Mouse (Mus musculus): ENCODE measurements around the gene Krtap6-2.

The Krtap6-2 gene

DNA sequence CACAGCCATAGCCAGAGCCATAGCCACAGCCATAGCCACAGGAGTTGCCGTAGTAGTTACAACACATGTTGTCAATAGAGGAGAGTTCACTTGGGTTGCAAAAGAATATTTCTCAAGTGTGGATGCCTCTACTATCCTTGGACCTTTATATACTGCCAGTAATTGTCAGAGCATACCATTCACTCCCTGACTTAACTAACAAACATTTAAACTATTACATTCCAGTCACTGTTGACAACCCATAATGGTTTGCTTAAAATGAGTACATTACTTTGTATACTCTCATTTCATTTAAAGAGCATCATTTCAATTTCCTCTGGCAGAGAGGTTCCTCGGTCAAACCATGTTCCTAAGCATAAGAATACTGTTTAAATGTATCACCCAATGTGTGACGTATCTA is at the start of gene Krtap6-2:
Gene Krtap6-2 (minus strand): TSS at position 101 of the 400 bp plus-strand sequence.
- DNase-seq = no peak

DNA sequence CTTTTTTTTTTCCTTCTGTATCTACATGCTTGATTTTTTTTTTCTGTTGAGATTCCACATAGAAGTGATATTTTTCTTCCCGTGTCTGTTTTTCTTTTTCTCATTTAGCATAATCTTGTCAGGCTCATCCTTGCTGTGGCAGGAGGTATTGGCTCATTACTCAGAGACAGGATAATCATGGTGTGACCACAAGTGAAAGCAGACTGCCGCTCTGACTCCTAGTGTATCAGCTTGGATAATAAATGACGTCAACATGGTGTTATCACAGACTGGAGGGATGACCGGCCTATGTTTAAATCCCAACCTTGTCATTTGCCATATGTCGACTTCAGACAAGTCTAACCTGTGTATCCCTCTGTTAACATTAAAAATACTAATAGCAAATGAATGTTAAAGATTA is 41.3 kb upstream of the Krtap6-2 start:
- no peak for DNase-seq

DNA sequence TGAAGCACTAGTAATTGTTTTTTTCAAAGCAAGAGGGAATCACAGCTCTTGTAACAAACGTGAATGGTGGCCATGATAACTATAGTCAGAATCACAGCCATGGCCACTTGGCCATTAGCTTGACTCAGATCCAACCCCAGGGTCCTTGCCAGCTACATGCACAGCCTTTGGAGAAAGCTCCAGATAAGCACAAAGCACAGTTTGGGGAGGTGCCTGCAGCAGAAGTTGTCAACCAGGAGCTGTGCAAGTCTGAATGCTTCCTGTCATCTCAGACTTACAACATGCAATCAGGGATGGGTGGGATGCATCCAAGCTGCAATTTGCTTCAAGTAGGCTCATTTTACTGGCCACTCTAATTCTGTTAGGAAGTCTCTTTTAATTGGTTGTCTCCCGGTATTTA is 9.7 kb upstream of the Krtap6-2 start:
- no peak for DNase-seq

DNA sequence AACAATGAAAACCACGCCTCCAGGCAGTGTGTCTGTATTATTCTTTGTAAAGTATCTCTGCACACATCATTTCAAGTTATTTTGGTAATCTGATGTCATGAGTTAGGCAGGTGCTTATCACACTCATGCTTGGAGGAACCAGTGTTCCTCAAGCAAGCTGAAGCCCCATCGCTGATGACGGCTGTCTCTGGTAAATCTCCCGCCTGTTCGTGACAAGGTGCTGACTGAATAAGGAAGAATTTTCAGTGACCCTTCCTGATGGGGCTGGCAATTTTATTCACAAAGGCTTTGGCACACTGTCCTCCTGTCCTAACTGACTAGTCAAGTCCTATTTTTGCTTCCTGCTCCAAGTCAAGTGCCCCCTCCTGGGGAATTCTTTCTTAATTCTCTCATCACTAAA is 5.4 kb upstream of the Krtap6-2 start:
- no peak for DNase-seq

- no peak for DNase-seq
Measured at GRCm38 (mm10) chr16:89416311-89416710, 3.6 kb downstream of the Krtap6-2 start.

DNA sequence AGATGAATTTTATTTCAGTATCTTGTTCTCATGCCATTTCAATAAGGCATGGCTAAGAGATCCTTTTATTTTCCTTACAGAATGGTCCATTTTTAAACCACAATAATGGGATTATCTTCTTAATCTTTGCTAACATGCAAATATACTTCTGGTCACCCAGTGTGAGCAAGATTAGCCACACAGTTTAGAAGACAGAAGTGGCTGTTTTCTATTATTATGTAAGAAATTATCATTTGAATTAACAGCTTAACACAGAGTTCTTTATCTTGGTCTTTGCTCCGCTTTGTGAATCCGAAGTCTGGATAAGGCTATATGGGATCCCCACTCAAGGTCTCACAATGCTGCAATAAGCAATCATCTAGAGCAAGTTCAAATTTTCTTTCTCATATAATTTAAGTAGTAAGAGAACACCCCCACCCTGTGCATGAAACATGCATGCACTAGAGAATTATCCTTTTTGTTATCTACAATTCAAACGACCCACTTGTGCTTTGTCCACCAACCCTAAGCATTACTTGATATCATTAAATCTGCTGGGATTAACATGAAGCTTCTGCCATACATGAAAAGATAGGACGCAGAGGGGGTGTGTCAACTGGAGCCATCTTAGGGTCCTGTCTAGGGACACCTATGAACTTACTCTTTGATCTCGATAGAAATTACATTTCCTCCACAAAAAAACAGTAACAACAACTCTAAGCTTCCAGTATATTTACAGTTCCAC is 9.4 kb downstream of the Krtap6-2 start:
- no peak for DNase-seq

DNA sequence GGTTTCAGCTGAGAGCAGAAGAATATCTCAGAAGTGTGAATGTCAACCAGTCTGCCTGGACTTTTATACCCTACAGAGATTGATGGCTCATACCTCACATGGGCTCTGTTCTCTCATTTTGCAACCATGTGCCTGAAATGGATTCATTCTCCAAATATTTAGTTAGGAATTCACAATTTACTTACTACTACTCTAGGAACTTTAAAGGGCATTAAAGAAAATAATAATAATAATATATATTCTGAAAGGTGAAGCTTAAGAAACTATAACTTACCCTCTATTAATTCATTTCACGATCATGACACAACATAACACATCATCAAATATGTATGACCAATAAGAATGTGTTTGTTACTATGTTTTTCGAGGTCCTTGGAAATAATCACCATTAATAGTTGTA is 16.1 kb downstream of the Krtap6-2 start, which contains the start of gene Krtap21-1:
Gene Krtap21-1 (minus strand): TSS at position 101 of the 400 bp plus-strand sequence.
- DNase-seq = no peak

DNA sequence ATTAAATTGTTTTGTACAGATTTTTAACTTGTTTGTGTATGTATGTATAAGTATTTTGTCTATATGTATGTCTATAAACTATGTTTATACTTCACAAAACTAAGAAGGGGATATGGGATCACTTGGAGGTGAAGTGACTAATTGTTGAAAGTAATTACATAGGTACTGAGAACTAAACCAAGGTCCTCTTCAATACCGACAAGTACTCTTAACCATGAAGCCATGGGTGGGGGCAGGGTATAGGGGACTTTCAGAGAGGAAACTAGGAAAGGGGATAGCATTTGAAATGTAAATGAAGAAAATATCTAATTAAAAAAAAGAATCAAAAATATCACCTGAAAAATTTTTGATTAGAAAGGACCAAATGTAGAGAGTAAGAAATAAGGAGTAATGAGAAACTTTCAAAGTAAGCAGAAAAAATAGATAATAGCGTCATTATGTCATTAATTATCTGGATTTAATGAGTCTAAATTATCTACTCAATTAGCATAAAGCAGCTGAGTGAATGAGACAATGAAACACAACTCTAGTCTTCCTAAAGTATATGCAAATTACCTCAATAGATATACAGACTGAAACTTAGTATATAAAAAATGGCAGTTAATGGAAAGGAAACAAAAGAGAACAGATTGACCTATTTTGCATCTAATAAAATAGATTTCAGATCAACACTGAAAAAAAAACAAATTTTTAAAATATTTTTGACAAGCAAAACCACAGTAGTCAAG is 47.0 kb downstream of the Krtap6-2 start:
- no peak for DNase-seq
